Mouse (Mus musculus) bone marrow, adult 2 months (tissue): ENCODE results near the gene Nfe2l3.

Source experiments
- CTCF ChIP-seq: fragments of 200-500 bp; IDR thresholded peaks from 2 replicates; pipeline ENCODE4 v1.5.1; 2011; ENCODE audit warnings: low read length, control low read depth; ENCODE audit not compliant: control insufficient read depth, insufficient read depth
- POLR2A ChIP-seq: fragments of 200-500 bp; IDR thresholded peaks from 2 replicates; pipeline ENCODE4 v1.6.1; 2011; ENCODE audit warnings: low read depth, mild to moderate bottlenecking, control low read depth, low read length, borderline replicate concordance; ENCODE audit not compliant: control insufficient read depth

DNA sequence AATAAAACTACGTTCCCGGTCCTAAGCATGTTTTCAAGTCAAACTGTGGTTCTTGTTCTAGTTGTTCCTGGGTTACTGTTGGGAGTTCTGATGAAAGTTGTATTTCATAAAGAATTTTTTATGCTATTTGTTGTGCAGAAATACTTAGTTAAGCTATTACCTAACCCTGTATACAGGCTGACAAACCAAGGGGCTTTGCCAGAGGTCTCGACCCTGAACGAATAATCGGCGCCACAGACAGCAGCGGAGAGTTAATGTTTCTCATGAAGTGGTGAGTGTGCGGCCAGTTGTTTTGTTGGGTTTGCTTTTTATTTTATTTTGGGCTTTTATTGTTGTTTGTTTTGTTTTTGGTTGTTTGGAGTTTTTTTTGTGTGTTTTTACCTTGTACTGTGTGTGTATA is 49.1 kb downstream of the Nfe2l3 start:
- TF ChIP-seq CTCF (no peak), POLR2A (no peak)
